19 mouse cellular contexts compared by ENCODE assay signal in the genomic region with DNA sequence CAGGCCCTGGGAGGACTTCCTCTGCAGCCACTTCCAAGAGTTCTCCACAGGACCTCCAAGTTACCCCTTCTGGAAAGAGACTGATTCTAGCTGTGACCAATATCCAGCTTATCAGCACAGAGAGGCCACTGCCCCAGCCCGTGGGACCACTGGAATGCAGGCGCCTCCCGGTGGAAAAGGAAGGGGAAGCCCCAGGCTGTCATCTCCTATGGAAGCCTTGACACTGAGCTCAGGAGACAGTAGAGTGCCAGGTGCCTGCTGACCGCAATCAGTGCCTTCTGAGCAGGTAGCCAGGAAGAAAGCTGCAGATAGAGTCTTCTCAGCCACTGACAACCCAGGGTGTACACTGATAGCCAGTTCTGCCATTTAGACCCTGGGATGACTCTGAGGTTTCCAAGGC. TPM values are rescaled to one million over a fixed set of nuclear protein-coding genes. Genes with fewer than 3 reads are reported as not detected.
A peak's percentile ranks its signal among the peaks of the same experiment; 100 is the strongest.
DNase-seq lines count a peak whose midpoint lies in the region; TF ChIP-seq lines count a peak whose summit lies in the region.
"Had no signal": no experiment of that assay in that cellular context is flagged by ENCODE, and none has a peak within 500 bp of the region (broad histone marks: within the 10 kb centered on the region; RNA-seq: fewer than 3 reads in every experiment).

No protein-coding gene starts in this region.

- TF ChIP-seq CTCF in ES-Bruce4 (IDR thresholded peaks at IDR 0.05; ENCODE audit: low read depth, low read length): peak; percentile 24

- no peaks in the 10 kb centered on the region for H3K9me3 ChIP-seq in heart, embryonic 10.5 days
- no peaks in the 10 kb centered on the region for H3K9me3 ChIP-seq in ES-Bruce4 (replicated peaks; ENCODE audit: control insufficient read depth, insufficient read depth, low read length, poor library complexity, severe bottlenecking)
- H3K9me3 ChIP-seq: hindbrain, embryonic 15.5 days; limb, embryonic 15.5 days; neural tube, embryonic 12.5 days had no signal

- no peak for DNase-seq in heart, embryonic 10.5 days (ENCODE audit: low spot score)
- no peak for DNase-seq in heart, postnatal 25 days (ENCODE audit: low spot score)
- peak; percentile 23 to 47 for DNase-seq in kidney, postnatal 4 days
- DNase-seq in kidney, postnatal 25 days: no peak
- DNase-seq in NIH3T3 (ENCODE audit: low read depth): peak; percentile 64
- DNase-seq in urinary bladder, postnatal 14 days (ENCODE audit: low spot score): no peak
- DNase-seq: adrenal gland, adult 2 months; gastrocnemius, postnatal 10 days; kidney, adult 8-10 months had no signal

- peaks cover 14% of the 10 kb centered on the region for H3K36me3 ChIP-seq in heart, embryonic 10.5 days
- H3K36me3 ChIP-seq in ES-Bruce4 (ENCODE audit: control insufficient read depth, insufficient read depth, low read length, poor library complexity, severe bottlenecking): no peaks in the 10 kb centered on the region
- H3K36me3 ChIP-seq: hindbrain, embryonic 15.5 days; limb, embryonic 15.5 days; neural tube, embryonic 12.5 days had no signal

- 12% methylated on average over 4 of the region's 4 CpGs for WGBS in heart, embryonic 10.5 days

- H3K27me3 ChIP-seq in heart, embryonic 10.5 days (ENCODE audit: insufficient read depth, poor library complexity, severe bottlenecking): no peaks in the 10 kb centered on the region
- H3K27me3 ChIP-seq in ES-Bruce4 (ENCODE audit: control insufficient read depth, insufficient read depth, low read length, poor library complexity, severe bottlenecking): no peaks in the 10 kb centered on the region
- H3K27me3 ChIP-seq: hindbrain, embryonic 15.5 days; neural tube, embryonic 12.5 days had no signal

- H3K27ac ChIP-seq in heart, embryonic 10.5 days: peak overlapping the region; percentile 64; the same call in 1 of the 2 replicates
- H3K27ac ChIP-seq in ES-Bruce4 (ENCODE audit: insufficient read depth, low read length): no peak overlapping the region
- H3K27ac ChIP-seq: hindbrain, embryonic 15.5 days; limb, embryonic 15.5 days; neural tube, embryonic 12.5 days had no signal

- TF ChIP-seq POLR2A in ES-Bruce4 (IDR thresholded peaks at IDR 0.05; ENCODE audit: insufficient read depth, low read length): no peak

- no peak overlapping the region for H3K4me3 ChIP-seq in heart, embryonic 10.5 days
- no peak overlapping the region for H3K4me3 ChIP-seq in ES-Bruce4 (ENCODE audit: low read depth, low read length)
- H3K4me3 ChIP-seq: hindbrain, embryonic 15.5 days; limb, embryonic 15.5 days; neural tube, embryonic 12.5 days had no signal

- peaks cover 53% of the 10 kb centered on the region for H3K4me1 ChIP-seq in heart, embryonic 10.5 days
- no peaks in the 10 kb centered on the region for H3K4me1 ChIP-seq in ES-Bruce4 (ENCODE audit: control insufficient read depth, insufficient read depth, low read length)

- no peak overlapping the region for H3K9ac ChIP-seq in ES-Bruce4 (ENCODE audit: low read depth, poor library complexity, severe bottlenecking)
- H3K9ac ChIP-seq: hindbrain, embryonic 15.5 days; limb, embryonic 15.5 days; neural tube, embryonic 12.5 days had no signal

- TF ChIP-seq EP300 in ES-Bruce4 (IDR thresholded peaks at IDR 0.05; ENCODE audit: insufficient read depth, low read depth, low read length): no peak

- intact Hi-C loops in heart, postnatal 25 days (cut with DNase I): no loop called here

RNA-seq across cellular contexts. Expression of gene Kcnk3, which starts 13.4 kb away (rescaled TPM):
- 17.0 and 34.2 TPM in 2 replicates for polyA plus RNA-seq in heart, embryonic 10.5 days (2016; fragmentation: Nextera tagmentation; extraction: Ambion mirVana)
- 100 to 1,000 TPM; 250 to 251 TPM for total RNA-seq in heart, postnatal 25 days (2021)
- polyA plus RNA-seq in ES-Bruce4 (2011; ENCODE audit: insufficient read depth, insufficient read length, low read depth, missing spikeins): not detected in 2 replicates
- total RNA-seq: CH12.LX had no signal

RNA-seq across cellular contexts. Expression of gene Slc35f6, which starts 46.3 kb away (rescaled TPM):
- 25.5 and 28.4 TPM in 2 replicates for polyA plus RNA-seq in heart, embryonic 10.5 days (2016; fragmentation: Nextera tagmentation; extraction: Ambion mirVana)
- total RNA-seq in heart, postnatal 25 days (2021): 10 to 100 TPM; 44.1 to 47.2 TPM
- 14.3 and 17.6 TPM in 2 replicates for polyA plus RNA-seq in ES-Bruce4 (2011; ENCODE audit: insufficient read depth, insufficient read length, low read depth, missing spikeins)

RNA-seq across cellular contexts. Expression of gene Cib4, which starts 55.8 kb away (rescaled TPM):
- polyA plus RNA-seq in heart, embryonic 10.5 days (2016; fragmentation: Nextera tagmentation; extraction: Ambion mirVana): not detected in 2 replicates
- total RNA-seq in heart, postnatal 25 days (2021): not detected
- not detected in 2 replicates for polyA plus RNA-seq in ES-Bruce4 (2011; ENCODE audit: insufficient read depth, insufficient read length, low read depth, missing spikeins)
- total RNA-seq: CH12.LX; gastrocnemius, postnatal 10 days; left cerebral cortex, postnatal 10 days had no signal
- polyA plus RNA-seq: cortical plate, adult 2 months; forebrain, embryonic 14.5 days; hindbrain, embryonic 15.5 days; limb, embryonic 15.5 days; midbrain, embryonic 16.5 days; neural tube, embryonic 12.5 days; thymus, postnatal 0 days had no signal

Comparison
In these comparisons a context has a peak if more than half of its experiments do, and no peak if none do; other contexts are left out.
1. DNase-seq: peak in kidney, postnatal 4 days (2 of 2) and NIH3T3 (single experiment); none in heart, embryonic 10.5 days (single experiment), heart, postnatal 25 days (single experiment), kidney, postnatal 25 days (0 of 2) and urinary bladder, postnatal 14 days (single experiment).
2. RNA of gene Kcnk3, which starts 13.4 kb away (polyA plus RNA-seq): 17.0 to 34.2 TPM in heart, embryonic 10.5 days; not detected in ES-Bruce4; every median in the first group is over 10 times any median in the second.